Mouse (Mus musculus) testis, adult 2 months (tissue): ENCODE data around the gene Cuedc1. TPM values are rescaled to one million over a fixed set of nuclear protein-coding genes. Genes with fewer than 3 reads are reported as not detected.

ENCODE experiments used
- H3K27ac ChIP-seq: fragments of 200-500 bp; 2 replicates; pipeline ENCODE4 v1.5.1; 2012; ENCODE audit warnings: low read depth, low read length; ENCODE audit not compliant: control insufficient read depth, insufficient read depth
- H3K27me3 ChIP-seq: fragments of 200-500 bp; 2 replicates; pipeline ENCODE4 v1.6.1; 2012; ENCODE audit warnings: mild to moderate bottlenecking, low read length, moderate library complexity; ENCODE audit not compliant: control insufficient read depth, insufficient read depth
- H3K36me3 ChIP-seq: fragments of 200-500 bp; 2 replicates; pipeline ENCODE4 v1.6.1; 2012; ENCODE audit warnings: mild to moderate bottlenecking, low read length; ENCODE audit not compliant: control insufficient read depth, insufficient read depth
- H3K4me1 ChIP-seq: fragments of 200-500 bp; 2 replicates; pipeline ENCODE4 v1.6.1; 2012; ENCODE audit warnings: low read length; ENCODE audit not compliant: control insufficient read depth, insufficient read depth
- H3K4me3 ChIP-seq: fragments of 200-500 bp; 2 replicates; pipeline ENCODE4 v1.5.1; 2012; ENCODE audit warnings: low read depth, mild to moderate bottlenecking, low read length, moderate library complexity, mixed read lengths; ENCODE audit not compliant: control insufficient read depth
- CTCF ChIP-seq: fragments of 200-500 bp; IDR thresholded peaks from 2 replicates; pipeline ENCODE4 v1.5.1; 2012; ENCODE audit warnings: low read depth, mild to moderate bottlenecking, inconsistent platforms, low read length, moderate library complexity; ENCODE audit not compliant: control insufficient read depth, insufficient read depth, insufficient replicate concordance
- POLR2A ChIP-seq: fragments of 200-500 bp; IDR thresholded peaks from 2 replicates; pipeline ENCODE4 v1.6.1; 2012; ENCODE audit warnings: low read depth, mild to moderate bottlenecking, inconsistent platforms, low read length, moderate library complexity; ENCODE audit not compliant: control insufficient read depth
- polyA plus RNA-seq: library from polyadenylated mRNA; depleted of rRNA; stranded (reverse); fragments of >200 nt; gene quantifications from 2 replicates; pipeline ENCODE4 v1.2.3, GENCODE M21; 2012

The Cuedc1 gene
- polyA plus RNA-seq, 1 experiment = 1.9 TPM

DNA sequence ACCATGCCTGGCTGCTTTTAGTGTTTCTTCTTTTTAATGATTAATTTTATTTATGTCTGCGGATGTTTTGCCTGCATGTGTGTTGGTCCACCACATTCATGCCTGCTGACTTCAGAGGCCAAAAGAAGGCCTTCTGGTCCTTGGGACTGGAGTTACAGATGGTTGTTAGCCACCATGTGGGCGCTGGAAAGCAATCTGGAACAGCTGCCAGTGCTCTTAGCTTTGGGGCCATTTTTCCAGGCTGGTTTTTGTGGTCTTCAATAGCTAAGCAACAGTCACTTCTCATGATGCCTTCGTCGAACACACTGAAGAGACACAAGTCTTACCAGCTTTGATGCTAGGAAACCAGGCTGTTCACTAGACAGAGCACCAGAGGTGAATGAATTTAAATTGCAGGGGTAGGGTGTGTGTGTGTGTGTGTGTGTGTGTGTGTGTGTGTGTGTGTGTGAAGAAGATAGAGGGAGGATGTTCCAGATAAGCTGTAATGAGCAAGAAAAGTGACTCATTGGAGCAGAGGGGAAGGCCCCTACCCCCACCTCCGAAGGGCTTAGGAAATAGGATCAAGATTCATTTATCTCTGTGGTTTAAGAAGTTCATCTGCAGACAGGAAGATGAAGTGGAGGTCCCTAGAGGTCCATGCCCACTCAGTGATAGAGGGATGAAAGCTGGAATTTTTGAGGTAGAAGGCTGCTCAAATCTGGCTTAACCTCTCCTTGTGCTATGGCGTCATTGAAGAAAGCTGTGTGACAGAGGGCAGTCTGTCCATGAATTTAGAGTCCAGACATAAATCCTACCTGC, 7.8 kb downstream of the Cuedc1 start:
- no peaks in the 10 kb centered on the region for H3K4me1 ChIP-seq
- no peak overlapping the region for H3K27ac ChIP-seq

DNA sequence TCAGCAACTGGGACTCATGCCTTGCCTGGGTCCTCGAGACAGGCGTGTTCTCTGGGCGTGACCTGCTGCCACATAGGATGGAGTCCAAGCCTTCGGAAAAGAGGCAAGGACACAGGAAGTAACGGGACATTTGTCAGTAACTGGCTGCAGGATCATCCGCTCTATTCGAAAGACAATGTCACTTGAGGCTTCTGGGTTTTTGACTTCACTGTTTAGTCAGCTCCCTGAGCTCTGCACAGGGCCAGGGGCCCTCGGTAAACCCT, 8.4 kb downstream of the Cuedc1 start:
- Histone ChIP-seq H3K36me3 (no peaks in the 10 kb centered on the region), H3K4me3 (no peak overlapping the region), H3K4me1 (no peaks in the 10 kb centered on the region), H3K27me3 (no peaks in the 10 kb centered on the region), H3K27ac (no peak overlapping the region)
- TF ChIP-seq CTCF (no peak), POLR2A (no peak)

More for the DNA sequence above, 7.8 kb downstream of the Cuedc1 start:
- H3K36me3 ChIP-seq = no peaks in the 10 kb centered on the region
- no peak overlapping the region for H3K4me3 ChIP-seq
- no peak for TF ChIP-seq POLR2A
- TF ChIP-seq CTCF = no peak
- no peaks in the 10 kb centered on the region for H3K27me3 ChIP-seq

- Histone ChIP-seq H3K36me3 (no peaks in the 10 kb centered on the region), H3K4me3 (no peak overlapping the region), H3K27ac (no peak overlapping the region), H3K27me3 (no peaks in the 10 kb centered on the region), H3K4me1 (no peaks in the 10 kb centered on the region)
- TF ChIP-seq POLR2A (no peak), CTCF (no peak)
These were observed 9.5 kb downstream of the Cuedc1 start for GRCm38 (mm10) chr11:88107365-88107764.

GRCm38 (mm10) chr11:88110031-88110594, 12.3 kb downstream of the Cuedc1 start:
- 0 out of 2 replicates have a peak, but pooled peaks cover under 1% of the 10 kb centered on the region for H3K4me1 ChIP-seq
- no peaks in the 10 kb centered on the region for H3K36me3 ChIP-seq
- H3K27ac ChIP-seq = no peak overlapping the region
- H3K4me3 ChIP-seq = no peak overlapping the region
- no peaks in the 10 kb centered on the region for H3K27me3 ChIP-seq
- TF ChIP-seq POLR2A (no peak), CTCF (no peak)

DNA sequence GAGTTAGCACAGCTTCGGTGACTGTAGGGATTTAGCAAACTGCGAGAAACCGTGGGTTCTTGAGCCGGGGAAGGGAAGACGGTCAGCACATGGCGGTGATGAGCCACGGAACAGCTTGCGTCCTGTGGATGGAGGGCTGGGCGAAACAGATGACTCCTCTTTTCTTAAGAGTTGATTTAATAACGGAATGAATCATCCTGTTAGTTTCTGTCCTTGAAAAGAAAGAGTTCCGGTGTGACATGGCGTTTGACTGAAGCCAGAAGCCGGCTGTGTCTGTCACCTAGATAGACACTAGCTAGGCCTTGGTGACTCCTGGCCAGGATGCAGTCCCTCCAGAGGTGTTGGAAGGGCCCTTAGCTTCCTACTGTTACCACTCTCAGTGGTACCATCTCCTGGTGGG, 14.2 kb downstream of the Cuedc1 start:
- Histone ChIP-seq H3K4me1 (0 out of 2 replicates have a peak, but pooled peaks cover 2% of the 10 kb centered on the region), H3K27ac (peak overlapping the region; percentile 24), H3K27me3 (no peaks in the 10 kb centered on the region), H3K4me3 (no peak overlapping the region), H3K36me3 (no peaks in the 10 kb centered on the region)
- TF ChIP-seq POLR2A = no peak
- no peak for TF ChIP-seq CTCF

GRCm38 (mm10) chr11:88112677-88113333, 14.9 kb downstream of the Cuedc1 start:
- peak overlapping the region; percentile 49 for H3K27ac ChIP-seq

DNA sequence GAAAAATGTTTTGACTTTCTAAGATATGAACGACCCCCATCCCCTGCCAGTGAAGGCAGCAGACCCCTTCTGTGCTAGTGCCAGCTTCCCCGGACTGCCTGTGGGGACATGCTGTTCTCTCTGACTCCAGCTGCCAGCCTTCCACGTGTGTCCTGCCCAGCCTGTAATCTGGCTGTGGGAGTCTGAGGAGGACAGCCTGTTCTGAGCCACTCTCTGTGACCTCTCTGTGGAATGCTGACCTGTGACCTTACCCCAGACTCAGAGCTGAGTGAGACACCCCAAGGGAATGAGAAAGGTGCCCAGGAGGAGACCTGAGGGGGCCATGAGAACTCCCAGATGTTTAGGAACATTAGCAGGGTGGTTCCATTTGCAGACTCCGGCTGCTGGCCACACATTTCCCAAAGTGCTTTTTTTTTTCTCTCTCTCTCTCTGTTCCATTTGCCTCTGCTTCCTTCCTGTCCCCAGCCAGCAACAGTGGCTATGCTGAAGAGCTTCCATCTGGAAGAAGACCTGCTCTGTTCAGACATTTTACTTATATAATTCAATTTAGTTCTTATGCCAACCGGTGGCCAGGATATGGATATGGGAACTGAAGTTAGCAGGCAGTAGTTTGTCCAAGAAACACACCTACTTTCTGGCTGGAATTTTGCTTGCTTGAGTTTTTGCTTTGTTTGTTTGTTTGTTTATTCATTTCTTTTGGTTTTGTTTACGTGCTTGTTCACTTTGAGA, 15.8 kb downstream of the Cuedc1 start:
- no peaks in the 10 kb centered on the region for H3K27me3 ChIP-seq

More at GRCm38 (mm10) chr11:88112677-88113333, 14.9 kb downstream of the Cuedc1 start:
- Histone ChIP-seq H3K36me3 (no peaks in the 10 kb centered on the region), H3K27me3 (no peaks in the 10 kb centered on the region), H3K4me1 (peaks cover 2% of the 10 kb centered on the region), H3K4me3 (no peak overlapping the region)
- TF ChIP-seq CTCF (no peak), POLR2A (no peak)

More for the DNA sequence above, 15.8 kb downstream of the Cuedc1 start:
- no peak for TF ChIP-seq POLR2A
- Histone ChIP-seq H3K27ac (peak overlapping the region; percentile 43; the same call in 1 of the 2 replicates), H3K4me1 (peaks cover 6% of the 10 kb centered on the region), H3K4me3 (no peak overlapping the region), H3K36me3 (no peaks in the 10 kb centered on the region)
